Mouse (Mus musculus): Measurements from ENCODE around the gene Il9r. TPM values are rescaled to one million over a fixed set of nuclear protein-coding genes. Genes with fewer than 3 reads are reported as not detected.

Il9r gene
- total RNA-seq, 2 experiments from 2014 or later = 0.10 TPM; not detected in 1

Other genes with a start within 250 kb of the Il9r start
- gene 4930524B15Rik, start 234.7 kb downstream of the Il9r start, total RNA-seq (2021) = not detected
- 1 to 10 TPM; 1.7 to 3.0 TPM for gene Nsg2, start 199.8 kb downstream of the Il9r start, total RNA-seq (2021)
- gene Snrnp25, start 5.1 kb upstream of the Il9r start, total RNA-seq (2021) = 10 to 100 TPM; 10.6 to 12.4 TPM
- 10 to 100 TPM; 30.5 to 31.1 TPM for gene Rhbdf1, start 22.0 kb upstream of the Il9r start, total RNA-seq (2021)
- gene Mpg, start 26.2 kb upstream of the Il9r start, total RNA-seq (2021) = 10 to 100 TPM in 1 of 2 experiments, 1 to 10 TPM in 1; 9.8 to 10.3 TPM
- 10 to 100 TPM; 26.6 to 27.6 TPM for gene Nprl3, start 67.4 kb upstream of the Il9r start, total RNA-seq (2021)
- not detected for gene Hba-x, start 76.1 kb upstream of the Il9r start, total RNA-seq (2021)
- 1,000 to 10,000 TPM; 4,155 to 9,193 TPM for gene Hba-a1, start 83.2 kb upstream of the Il9r start, total RNA-seq (2021)
- 1 to 10 TPM in 1 of 2 experiments, not detected in 1; 1.0 TPM for gene Hbq1b, start 86.7 kb upstream of the Il9r start, total RNA-seq (2021)
- 1,000 to 10,000 TPM; 3,875 to 8,514 TPM for gene Hba-a2, start 96.2 kb upstream of the Il9r start, total RNA-seq (2021)
- not detected for gene Hbq1a, start 99.8 kb upstream of the Il9r start, total RNA-seq (2021)
- gene Sh3pxd2b, start 147.5 kb upstream of the Il9r start, total RNA-seq (2021) = 10 to 100 TPM; 27.6 to 29.6 TPM

Data from heart, postnatal 10 days (tissue).